In genomic region chr19:7217926-7218267, GRCm38 (mm10) we compare ENCODE assay signal across 7 mouse cellular contexts. TPM values are rescaled to one million over a fixed set of nuclear protein-coding genes. Genes with fewer than 3 reads are reported as not detected.
DNase-seq lines count a peak whose midpoint lies in the region; ATAC-seq and TF ChIP-seq lines count a peak whose summit lies in the region.

No protein-coding gene starts in this region.

- TF ChIP-seq EP300 in MEL (IDR thresholded peaks at IDR 0.05; ENCODE audit: low read depth in 1 of 2, low read length in 2 of 2) = no peak

- no peak for ATAC-seq in hindbrain, embryonic 11.5 days (ENCODE audit: low FRiP score)

- no peak for DNase-seq in MEL (ENCODE audit: low read depth, low spot score)
- DNase-seq in hindbrain, embryonic 11.5 days (ENCODE audit: low spot score) = no peak
- DNase-seq in urinary bladder, postnatal 10 days (ENCODE audit: low spot score) = no peak
- no peak for DNase-seq in thymus, postnatal 0 days (ENCODE audit: low spot score)
- no peak for DNase-seq in adrenal gland, postnatal 10 days

- peak overlapping the region; percentile 64 for H3K9ac ChIP-seq in MEL (ENCODE audit: control insufficient read depth, low read depth, low read length, poor library complexity, severe bottlenecking)
- H3K9ac ChIP-seq in hindbrain, embryonic 11.5 days (ENCODE audit: low read depth, low read length) = no peak overlapping the region

- H3K27me3 ChIP-seq in E14TG2a.4 (ENCODE audit: insufficient read depth, low read length) = no peaks in the 10 kb centered on the region
- no peaks in the 10 kb centered on the region for H3K27me3 ChIP-seq in MEL (ENCODE audit: control insufficient read depth in 1 of 2, insufficient read depth in 2 of 2, low read length in 2 of 2)
- H3K27me3 ChIP-seq in hindbrain, embryonic 11.5 days (ENCODE audit: control insufficient read depth, insufficient read depth, low read length) = no peaks in the 10 kb centered on the region
- no peaks in the 10 kb centered on the region for H3K27me3 ChIP-seq in megakaryocyte, embryonic 14.5 days (replicated peaks)

- 11% methylated on average over 6 of the region's 6 CpGs for WGBS in hindbrain, embryonic 11.5 days

- H3K4me2 ChIP-seq in hindbrain, embryonic 11.5 days (replicated peaks; ENCODE audit: low read depth, low read length) = peak overlapping the region; percentile 27

- H3K79me2 ChIP-seq in MEL (ENCODE audit: control insufficient read depth, insufficient read depth, low read length, poor library complexity) = peaks cover 33% of the 10 kb centered on the region

- peaks cover 44% of the 10 kb centered on the region for H3K36me3 ChIP-seq in E14TG2a.4 (ENCODE audit: insufficient read depth, low read length)
- H3K36me3 ChIP-seq in MEL (ENCODE audit: control insufficient read depth in 1 of 2, insufficient read depth in 2 of 2, low read length in 2 of 2) = peaks cover 3 to 16% of the 10 kb centered on the region in 2 experiments; a peak in 3 of 4 replicates
- 0 out of 2 replicates have a peak, but pooled peaks cover 6% of the 10 kb centered on the region for H3K36me3 ChIP-seq in hindbrain, embryonic 11.5 days (ENCODE audit: control insufficient read depth, insufficient read depth, low read length)
- H3K36me3 ChIP-seq in megakaryocyte, embryonic 14.5 days (replicated peaks; ENCODE audit: low read length) = peaks cover 36% of the 10 kb centered on the region

- no peak for TF ChIP-seq POLR2A in MEL (IDR thresholded peaks at IDR 0.05; ENCODE audit: control insufficient read depth in 1 of 2, insufficient read depth in 1 of 2, low read depth in 1 of 2, low read length in 2 of 2, poor library complexity in 1 of 2)

- H3K4me3 ChIP-seq in E14TG2a.4 (replicated peaks; ENCODE audit: low read length) (peak overlapping the region; percentile 77), MEL (ENCODE audit: control insufficient read depth in 1 of 2, insufficient read depth in 1 of 2, low read depth in 2 of 2, low read length in 2 of 2) (peak overlapping the region; percentile 55 to 56)
- H3K4me3 ChIP-seq in hindbrain, embryonic 11.5 days (ENCODE audit: low read depth, low read length) = peak overlapping the region; percentile 89
- H3K4me3 ChIP-seq in megakaryocyte, embryonic 14.5 days (replicated peaks) = peak overlapping the region; percentile 99

- peaks cover 7% of the 10 kb centered on the region; the same call in 1 of the 2 replicates for H3K9me3 ChIP-seq in E14TG2a.4 (ENCODE audit: low read length)
- no peaks in the 10 kb centered on the region for H3K9me3 ChIP-seq in MEL (replicated peaks; ENCODE audit: insufficient read depth, low read length)
- H3K9me3 ChIP-seq in hindbrain, embryonic 11.5 days (ENCODE audit: control insufficient read depth, low read length) = no peaks in the 10 kb centered on the region
- H3K9me3 ChIP-seq in megakaryocyte, embryonic 14.5 days = no peaks in the 10 kb centered on the region

- no peak for TF ChIP-seq RAD21 in MEL (IDR thresholded peaks at IDR 0.05; ENCODE audit: low read depth, low read length)

- peaks cover 68% of the 10 kb centered on the region for H3K4me1 ChIP-seq in E14TG2a.4 (replicated peaks; ENCODE audit: low read depth, low read length)
- peaks cover 0 to 21% of the 10 kb centered on the region in 2 experiments; a peak in 2 of 4 replicates for H3K4me1 ChIP-seq in MEL (ENCODE audit: control insufficient read depth in 1 of 2, insufficient read depth in 2 of 2, low read length in 2 of 2)
- H3K4me1 ChIP-seq in hindbrain, embryonic 11.5 days (replicated peaks; ENCODE audit: control insufficient read depth, insufficient read depth, low read length) = peaks cover 8% of the 10 kb centered on the region
- H3K4me1 ChIP-seq in megakaryocyte, embryonic 14.5 days = peaks cover 47% of the 10 kb centered on the region

- TF ChIP-seq CTCF in E14TG2a.4 (conservative IDR thresholded peaks at IDR 0.05; ENCODE audit: low read length) (no peak), MEL (IDR thresholded peaks at IDR 0.05 in 2 of 3, conservative IDR thresholded peaks at IDR 0.05 in 1 of 3; ENCODE audit: control insufficient read depth in 1 of 3, insufficient read depth in 1 of 3, low read depth in 2 of 3, low read length in 3 of 3, poor library complexity in 1 of 3, severe bottlenecking in 1 of 3) (no peak; a peak in 1 of 6 replicates)

- H3K27ac ChIP-seq in MEL (ENCODE audit: control insufficient read depth, low read depth, low read length) = peak overlapping the region; percentile 68
- no peak overlapping the region for H3K27ac ChIP-seq in hindbrain, embryonic 11.5 days (ENCODE audit: low read depth, low read length)

TF ChIP-seq in MEL, 35 proteins besides CTCF, POLR2A, EP300 and RAD21:
- TF ChIP-seq ELF1 (IDR thresholded peaks at IDR 0.05; ENCODE audit: low read depth, low read length) (no peak), MXI1 (IDR thresholded peaks at IDR 0.05; ENCODE audit: low read depth, low read length) (peak; percentile 65; the same call in 1 of the 2 replicates)

RNA-seq across cellular contexts. Expression of gene Cox8a, which starts 0.5 kb away (rescaled TPM):
- 736 and 745 TPM in 2 replicates for total RNA-seq in MEL (2012; rRNA removed)
- 1,000 to 10,000 TPM in 1 of 2 experiments, not detected in 1; 1,213 TPM for polyA plus RNA-seq in MEL (2012; ENCODE audit: insufficient read depth in 1 of 2, insufficient read length in 2 of 2, low read depth in 1 of 2, low replicate concordance in 2 of 2, missing spikeins in 1 of 2)
- 762 and 780 TPM in 2 replicates for polyA plus RNA-seq in hindbrain, embryonic 11.5 days (2014; fragmentation: Nextera tagmentation; extraction: Ambion mirVana)
- polyA plus RNA-seq in megakaryocyte, embryonic 14.5 days (2012; ENCODE audit: insufficient read depth, low replicate concordance) = 446 and 491 TPM in 2 replicates
- polyA plus RNA-seq in thymus, postnatal 0 days (2015; fragmentation: Nextera tagmentation; extraction: Ambion mirVana) = 1,177 and 1,274 TPM in 2 replicates
- 1,000 to 10,000 TPM; 1,477 to 1,649 TPM for total RNA-seq in adrenal gland, postnatal 10 days (2021)

RNA-seq across cellular contexts. Expression of gene Otub1, which starts 11.8 kb away (rescaled TPM):
- total RNA-seq in MEL (2012; rRNA removed) = 103 and 106 TPM in 2 replicates
- 100 to 1,000 TPM; 194 to 285 TPM for polyA plus RNA-seq in MEL (2012; ENCODE audit: insufficient read depth in 1 of 2, insufficient read length in 2 of 2, low read depth in 1 of 2, low replicate concordance in 2 of 2, missing spikeins in 1 of 2)
- polyA plus RNA-seq in hindbrain, embryonic 11.5 days (2014; fragmentation: Nextera tagmentation; extraction: Ambion mirVana) = 246 and 250 TPM in 2 replicates
- polyA plus RNA-seq in megakaryocyte, embryonic 14.5 days (2012; ENCODE audit: insufficient read depth, low replicate concordance) = 111 and 112 TPM in 2 replicates
- 166 TPM in 2 replicates for polyA plus RNA-seq in thymus, postnatal 0 days (2015; fragmentation: Nextera tagmentation; extraction: Ambion mirVana)
- total RNA-seq in adrenal gland, postnatal 10 days (2021) = 100 to 1,000 TPM; 104 to 105 TPM

RNA-seq across cellular contexts. Expression of gene Naa40, which starts 23.1 kb away (rescaled TPM):
- 45.5 and 46.8 TPM in 2 replicates for total RNA-seq in MEL (2012; rRNA removed)
- 10 to 100 TPM in 1 of 2 experiments, not detected in 1; 75.7 TPM for polyA plus RNA-seq in MEL (2012; ENCODE audit: insufficient read depth in 1 of 2, insufficient read length in 2 of 2, low read depth in 1 of 2, low replicate concordance in 2 of 2, missing spikeins in 1 of 2)
- 79.9 and 87.6 TPM in 2 replicates for polyA plus RNA-seq in hindbrain, embryonic 11.5 days (2014; fragmentation: Nextera tagmentation; extraction: Ambion mirVana)
- polyA plus RNA-seq in megakaryocyte, embryonic 14.5 days (2012; ENCODE audit: insufficient read depth, low replicate concordance) = 14.4 and 15.8 TPM in 2 replicates
- 63.9 TPM in 2 replicates for polyA plus RNA-seq in thymus, postnatal 0 days (2015; fragmentation: Nextera tagmentation; extraction: Ambion mirVana)
- 10 to 100 TPM; 27.2 to 38.8 TPM for total RNA-seq in adrenal gland, postnatal 10 days (2021)

RNA-seq across cellular contexts. Expression of gene Rcor2, which starts 49.2 kb away (rescaled TPM):
- total RNA-seq in MEL (2012; rRNA removed) = 31.4 and 33.7 TPM in 2 replicates
- 10 to 100 TPM in 1 of 2 experiments, not detected in 1; 60.2 TPM for polyA plus RNA-seq in MEL (2012; ENCODE audit: insufficient read depth in 1 of 2, insufficient read length in 2 of 2, low read depth in 1 of 2, low replicate concordance in 2 of 2, missing spikeins in 1 of 2)
- 28.1 and 31.4 TPM in 2 replicates for polyA plus RNA-seq in hindbrain, embryonic 11.5 days (2014; fragmentation: Nextera tagmentation; extraction: Ambion mirVana)
- polyA plus RNA-seq in megakaryocyte, embryonic 14.5 days (2012; ENCODE audit: insufficient read depth, low replicate concordance) = 206 and 356 TPM in 2 replicates
- 7.3 and 8.1 TPM in 2 replicates for polyA plus RNA-seq in thymus, postnatal 0 days (2015; fragmentation: Nextera tagmentation; extraction: Ambion mirVana)
- 1 to 10 TPM; 4.5 to 7.6 TPM for total RNA-seq in adrenal gland, postnatal 10 days (2021)
